Mouse (Mus musculus) CH12.LX (cell line): ENCODE measurements around the gene Lyz1. TPM values are rescaled to one million over a fixed set of nuclear protein-coding genes. Genes with fewer than 3 reads are reported as not detected.
"Not testable (repeated sequence)": the region's sequence is repeated elsewhere in the genome, so short reads cannot be mapped to it uniquely, and the experiment has no call there.

Source experiments
- DNase-seq: peaks from one replicate; pipeline ENCODE4 v3.0.0-alpha.2; 2013; ENCODE audit errors: extremely low read depth
- H3K27ac ChIP-seq: 2 replicates; pipeline ENCODE4 v1.5.1; 2012; ENCODE audit warnings: low read depth, mild to moderate bottlenecking, control low read depth, moderate library complexity; ENCODE audit not compliant: insufficient read depth
- H3K27me3 ChIP-seq: replicated peaks from 2 replicates; pipeline ENCODE3; 2012; ENCODE audit warnings: inconsistent platforms
- H3K36me3 ChIP-seq, 2 experiments: replicated peaks in 1 of 2; 2 replicates each; pipeline versions ENCODE3 to v1.6.1; 2012; ENCODE audit warnings: inconsistent platforms in 1 of 2, low read length in 1 of 2, mild to moderate bottlenecking in 1 of 2, mixed read lengths in 1 of 2, moderate library complexity in 1 of 2; ENCODE audit not compliant: control insufficient read depth in 1 of 2, insufficient read depth in 1 of 2
- H3K4me1 ChIP-seq, 2 experiments: 2 replicates each; pipeline ENCODE4 v1.6.1; 2012; ENCODE audit warnings: inconsistent platforms in 1 of 2, moderate library complexity in 1 of 2; ENCODE audit not compliant: insufficient read depth in 2 of 2, control insufficient read depth in 1 of 2
- H3K4me2 ChIP-seq: 2 replicates; pipeline ENCODE4 v1.6.1; 2012; ENCODE audit warnings: low read depth, mild to moderate bottlenecking, control low read depth; ENCODE audit not compliant: poor library complexity, insufficient read depth, severe bottlenecking
- H3K4me3 ChIP-seq, 3 experiments: fragments of 150-350 bp in 1 of 3; sonication (generic) in 1 of 3; replicated peaks in 1 of 3; 2 replicates each; pipeline versions ENCODE3 to v1.5.1; 2011 to 2012; ENCODE audit warnings: low read depth in 2 of 3, low read length in 2 of 3, mild to moderate bottlenecking in 2 of 3, moderate library complexity in 2 of 3, control low read depth in 1 of 3, improper control_type of control experiment in 1 of 3, inconsistent platforms in 1 of 3, mixed read lengths in 1 of 3; ENCODE audit not compliant: poor library complexity in 1 of 3
- H3K79me2 ChIP-seq: replicated peaks from 2 replicates; pipeline ENCODE4 v1.6.1; 2012; ENCODE audit warnings: mild to moderate bottlenecking, moderate library complexity; ENCODE audit not compliant: control insufficient read depth, poor library complexity, insufficient read depth, severe bottlenecking; ENCODE audit errors: extremely low read depth
- H3K9ac ChIP-seq: 2 replicates; pipeline ENCODE4 v1.6.1; 2012; ENCODE audit warnings: low read depth, mild to moderate bottlenecking, control low read depth, moderate library complexity; ENCODE audit not compliant: insufficient read depth
- H3K9me3 ChIP-seq: replicated peaks from 2 replicates; pipeline ENCODE3; 2012; ENCODE audit warnings: low read length, inconsistent platforms, mixed read lengths
- CTCF ChIP-seq, 2 experiments: IDR thresholded peaks in 1 of 2; conservative IDR thresholded peaks in 1 of 2; 2 replicates each; pipeline ENCODE4 v1.5.1; 2011 to 2012; ENCODE audit warnings: low read depth in 2 of 2, low read length in 2 of 2, improper control_type of control experiment in 1 of 2, inconsistent platforms in 1 of 2, mild to moderate bottlenecking in 1 of 2, moderate library complexity in 1 of 2
- E2F4 ChIP-seq: IDR thresholded peaks from 2 replicates; pipeline ENCODE4 v1.6.1; 2011; ENCODE audit warnings: low read depth, low read length, improper control_type of control experiment; ENCODE audit not compliant: insufficient replicate concordance
- EP300 ChIP-seq: IDR thresholded peaks from 2 replicates; pipeline ENCODE4 v1.6.1; 2011; ENCODE audit warnings: low read length, improper control_type of control experiment
- HCFC1 ChIP-seq: IDR thresholded peaks from 2 replicates; pipeline ENCODE4 v1.6.1; 2012; ENCODE audit warnings: low read depth, mild to moderate bottlenecking, inconsistent platforms, low read length, improper control_type of control experiment
- IRF4 ChIP-seq: IDR thresholded peaks from 2 replicates; pipeline ENCODE4 v1.6.1; 2014; ENCODE audit warnings: low read depth, mild to moderate bottlenecking, inconsistent platforms, low read length, improper control_type of control experiment
- JUND ChIP-seq: conservative IDR thresholded peaks from 2 replicates; pipeline ENCODE4 v1.6.1; 2011; ENCODE audit warnings: low read depth, low read length, improper control_type of control experiment
- MAX ChIP-seq: IDR thresholded peaks from 2 replicates; pipeline ENCODE4 v1.6.1; 2011; ENCODE audit warnings: low read length, improper control_type of control experiment
- MYC ChIP-seq: IDR thresholded peaks from 2 replicates; pipeline ENCODE4 v1.6.1; 2011; ENCODE audit warnings: low read depth, mild to moderate bottlenecking, improper control_type of control experiment, low read length
- NELFE ChIP-seq: IDR thresholded peaks from 2 replicates; pipeline ENCODE4 v1.6.1; 2011; ENCODE audit warnings: low read depth, low read length, improper control_type of control experiment
- NRF1 ChIP-seq: IDR thresholded peaks from 2 replicates; pipeline ENCODE4 v1.6.1; 2014; ENCODE audit warnings: low read depth, mild to moderate bottlenecking, inconsistent platforms, low read length, improper control_type of control experiment, moderate library complexity
- POLR2A ChIP-seq: IDR thresholded peaks from 2 replicates; pipeline ENCODE4 v1.6.1; 2011; ENCODE audit warnings: low read depth, mild to moderate bottlenecking, improper control_type of control experiment, low read length
- SIN3A ChIP-seq: IDR thresholded peaks from 2 replicates; pipeline ENCODE4 v1.6.1; 2012; ENCODE audit warnings: low read length, improper control_type of control experiment, inconsistent platforms
- USF2 ChIP-seq: conservative IDR thresholded peaks from 2 replicates; pipeline ENCODE4 v1.6.1; 2011; ENCODE audit warnings: low read depth, low read length, improper control_type of control experiment
- ZKSCAN1 ChIP-seq: IDR thresholded peaks from 2 replicates; pipeline ENCODE4 v1.6.1; 2012; ENCODE audit warnings: low read depth, inconsistent platforms, low read length, improper control_type of control experiment, borderline replicate concordance
- ZMIZ1 ChIP-seq: IDR thresholded peaks from 2 replicates; pipeline ENCODE4 v1.6.1; 2012; ENCODE audit warnings: low read depth, mild to moderate bottlenecking, inconsistent platforms, low read length, improper control_type of control experiment
- ZNF384 ChIP-seq: IDR thresholded peaks from 2 replicates; pipeline ENCODE4 v1.6.1; 2012; ENCODE audit warnings: low read depth, low read length, improper control_type of control experiment, inconsistent platforms
- dilution Hi-C: fragments of 300-500 bp; cut with MboI; formaldehyde crosslinking; loops from 2 replicates; pipeline ENCODE4 v1.14.3; 2020; ENCODE audit warnings: low sequenced_read_pairs; ENCODE audit not compliant: extremely low pct_unique_long_range_greater_than_20kb, extremely low pct_ligation_motif_present
- in situ Hi-C: fragments of 300-500 bp; cut with MboI; formaldehyde crosslinking; loops from 3 replicates; pipeline ENCODE4 v1.14.3; 2019; ENCODE audit warnings: low sequenced_read_pairs, low pct_ligation_motif_present, low pct_unique_long_range_greater_than_20kb, mixed read lengths
- polyA plus RNA-seq: library from polyadenylated mRNA; unstranded; fragments of >175 nt; gene quantifications from 2 replicates; pipeline ENCODE4 v1.2.1, GENCODE M21; 2012; ENCODE audit warnings: low read depth; ENCODE audit not compliant: insufficient read length
- total RNA-seq, 2 experiments: library from RNA; depleted of rRNA; stranded (reverse); fragments of 300-350 nt in 1 of 2; fragments of >200 nt in 1 of 2; gene quantifications; 2 replicates each; pipeline ENCODE4 v1.2.3; 2012 to 2014

Gene Lyz1
- total and polyA plus RNA-seq, 3 experiments, result not detected

- DNase-seq, result no peak
- Histone ChIP-seq H3K4me1 (0 out of 4 replicates have a peak, but pooled peaks cover 0 to 4% of the 10 kb centered on the region in 2 experiments), H3K27me3 (peaks cover 2% of the 10 kb centered on the region), H3K36me3 (no peaks in the 10 kb centered on the region), H3K79me2 (no peaks in the 10 kb centered on the region), H3K4me2 (no peak overlapping the region), H3K27ac (no peak overlapping the region), H3K9ac (no peak overlapping the region), H3K4me3 (no peak overlapping the region), H3K9me3 (no peaks in the 10 kb centered on the region)
- dilution Hi-C loops (no loop called here), in situ Hi-C loops (no loop called here)
- TF ChIP-seq USF2, result no peak
- TF ChIP-seq MAX, result no peak
- no peak for TF ChIP-seq HCFC1
- TF ChIP-seq IRF4, result no peak
- no peak for TF ChIP-seq ZNF384
- no peak for TF ChIP-seq SIN3A
- no peak for TF ChIP-seq ZMIZ1
- no peak for TF ChIP-seq ZKSCAN1
- no peak for TF ChIP-seq CTCF (conservative IDR thresholded peaks at IDR 0.05 in 1 of 2, IDR thresholded peaks at IDR 0.05 in 1 of 2; ENCODE audit: low read depth in 2 of 2, low read length in 2 of 2)
- no peak for TF ChIP-seq NELFE
- TF ChIP-seq POLR2A, result no peak
- no peak for TF ChIP-seq JUND
- TF ChIP-seq MYC, result no peak
- no peak for TF ChIP-seq NRF1
- TF ChIP-seq EP300, result no peak
- no peak for TF ChIP-seq E2F4
Observed at GRCm38 (mm10) chr10:117280000-117280399, 12.7 kb downstream of the Lyz1 start.

- DNase-seq, H3K9ac ChIP-seq, in situ Hi-C loops, H3K9me3 ChIP-seq, H3K79me2 ChIP-seq, dilution Hi-C loops, H3K4me2 ChIP-seq, H3K27ac ChIP-seq, H3K36me3 ChIP-seq, H3K27me3 ChIP-seq, H3K4me3 ChIP-seq, H3K4me1 ChIP-seq: not testable (repeated sequence)
Observed at GRCm38 (mm10) chr10:117278510-117278909, 14.2 kb downstream of the Lyz1 start.

GRCm38 (mm10) chr10:117277779-117278178, 14.9 kb downstream of the Lyz1 start:
- in situ Hi-C loops, H3K27ac ChIP-seq, H3K79me2 ChIP-seq, H3K27me3 ChIP-seq, H3K36me3 ChIP-seq, H3K4me3 ChIP-seq, H3K9ac ChIP-seq, H3K4me2 ChIP-seq, H3K9me3 ChIP-seq, dilution Hi-C loops, H3K4me1 ChIP-seq, DNase-seq: not testable (repeated sequence)
